Mouse (Mus musculus): ENCODE results near the gene Ctu1.

DNA sequence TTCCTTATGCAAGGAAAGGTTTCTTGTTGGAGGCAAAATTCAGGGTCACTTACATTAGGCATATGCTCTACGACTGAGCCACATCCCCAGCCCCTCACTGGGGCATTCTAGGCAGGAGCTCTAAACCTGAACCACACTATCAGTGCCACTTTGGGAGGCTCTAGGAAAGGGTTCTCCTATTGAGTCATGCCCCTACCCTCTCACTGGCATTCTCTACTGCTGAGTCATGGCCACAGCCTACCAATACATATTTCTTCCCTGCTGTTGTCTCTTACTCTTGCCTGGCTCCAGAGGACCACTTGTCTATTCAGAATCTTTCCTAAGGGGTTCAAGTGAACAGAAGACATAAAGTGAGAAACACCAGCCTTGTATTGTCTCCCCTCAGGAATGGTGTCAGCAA lies 9.0 kb upstream of the Ctu1 start:
- TF ChIP-seq CTCF (IDR thresholded peaks at IDR 0.05; ENCODE audit: low read depth) (no peak), EP300 (IDR thresholded peaks at IDR 0.05; ENCODE audit: low read depth) (no peak)
